Mouse (Mus musculus) gastrocnemius, postnatal 10 days (tissue): ENCODE measurements at regions not wholly inside any gene's neighbourhood (a gene's known extent, or its start where the extent isn't known, plus 50 kb on each side); places are given as distances from the start of the nearest gene placed in this dataset.

Experiments used
- DNase-seq: peaks from one replicate; pipeline ENCODE4 v3.0.0; 2021; ENCODE audit warnings: mixed read lengths

GRCm38 (mm10) chr15:56979353-56979752 lies 498.1 kb downstream of the Slc22a22 start:
- DNase-seq = no peak

- DNase-seq = no peak
Measured at GRCm38 (mm10) chr15:56975446-56976433, 501.7 kb downstream of the Slc22a22 start.

DNA sequence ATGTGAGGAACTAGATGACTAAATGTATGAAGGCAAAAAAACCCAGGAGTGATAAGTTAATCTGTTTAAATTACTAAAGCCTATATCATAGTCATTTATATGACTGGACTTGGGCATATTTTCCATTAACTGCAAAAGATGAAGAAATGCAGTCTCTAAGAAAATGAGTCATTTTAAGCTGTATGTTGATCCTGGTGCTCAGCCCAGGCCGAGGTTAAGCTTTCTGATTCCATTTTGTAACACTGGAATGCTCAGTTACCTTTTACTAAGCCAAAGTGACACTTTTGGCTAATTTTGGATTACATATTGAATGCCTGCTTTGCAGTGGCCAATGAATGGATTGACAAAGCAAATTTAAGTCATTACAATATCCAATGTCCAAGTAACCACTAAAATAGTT lies 507.3 kb downstream of the Slc22a22 start:
- DNase-seq = no peak

DNA sequence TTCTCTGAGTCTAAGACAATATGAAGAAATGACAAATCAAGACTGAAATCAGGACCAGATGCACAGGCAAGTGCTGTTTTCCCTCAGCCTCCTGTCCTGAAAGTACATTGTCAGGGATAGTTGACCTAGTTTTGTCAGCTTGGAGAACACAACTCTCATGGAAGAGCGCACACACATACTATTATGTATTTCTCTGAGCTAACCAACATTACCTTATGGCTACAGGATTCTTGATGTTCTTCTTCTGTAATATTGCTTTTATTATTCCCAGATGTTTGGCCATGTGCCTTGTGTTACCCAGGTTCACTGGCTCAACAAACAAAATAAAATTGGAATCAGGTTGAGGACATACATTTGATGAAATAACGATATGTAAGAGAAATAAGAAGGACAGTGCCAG lies 521.1 kb downstream of the Slc22a22 start:
- DNase-seq = no peak

DNA sequence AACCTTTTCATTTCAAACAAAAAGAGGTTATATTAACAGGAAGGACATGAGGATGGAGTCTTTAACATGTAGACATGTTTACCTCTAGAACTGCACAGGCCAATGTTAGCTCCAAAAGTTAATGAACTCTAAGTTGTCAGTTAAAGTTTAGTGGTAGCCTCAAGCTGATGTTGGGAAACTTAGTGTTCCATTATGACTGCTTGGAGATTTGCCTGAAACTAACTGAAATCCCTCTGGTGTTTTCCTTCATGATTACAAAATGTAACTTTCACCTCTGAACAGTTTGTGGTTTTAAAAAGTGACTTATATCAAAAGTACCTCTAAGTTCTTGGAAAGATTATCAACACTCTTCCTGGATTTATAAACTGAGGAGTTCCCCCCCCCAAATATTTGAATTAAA lies 525.2 kb downstream of the Slc22a22 start:
- DNase-seq = no peak

DNA sequence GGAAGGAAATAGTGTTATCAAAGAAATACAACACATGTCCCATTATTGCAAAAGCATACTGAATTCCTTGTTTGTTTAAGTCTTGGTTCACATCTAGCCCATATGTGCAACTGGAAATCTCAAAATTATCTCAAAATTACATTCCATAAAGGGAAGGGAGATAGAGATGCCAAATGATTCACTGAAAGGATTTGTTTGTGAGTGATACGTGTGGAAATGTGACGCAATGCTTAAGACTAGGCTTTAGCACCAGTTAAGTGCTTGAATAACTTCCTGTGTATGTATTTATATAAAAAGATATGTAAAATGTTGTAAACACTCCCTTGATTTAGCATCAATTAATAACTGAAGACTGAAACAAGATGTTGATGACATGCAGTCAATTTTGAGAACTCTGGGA lies 526.6 kb downstream of the Slc22a22 start:
- DNase-seq = no peak

GRCm38 (mm10) chr15:56940891-56941290 lies 536.5 kb downstream of the Slc22a22 start:
- DNase-seq = no peak

- DNase-seq = no peak
Measured at GRCm38 (mm10) chr15:56896553-56896952, 580.9 kb downstream of the Slc22a22 start.

- no peak for DNase-seq
Measured at GRCm38 (mm10) chr15:56881501-56881900, 595.9 kb downstream of the Slc22a22 start.

- DNase-seq = no peak
Measured at GRCm38 (mm10) chr15:56865879-56866278, 611.5 kb downstream of the Slc22a22 start.

DNA sequence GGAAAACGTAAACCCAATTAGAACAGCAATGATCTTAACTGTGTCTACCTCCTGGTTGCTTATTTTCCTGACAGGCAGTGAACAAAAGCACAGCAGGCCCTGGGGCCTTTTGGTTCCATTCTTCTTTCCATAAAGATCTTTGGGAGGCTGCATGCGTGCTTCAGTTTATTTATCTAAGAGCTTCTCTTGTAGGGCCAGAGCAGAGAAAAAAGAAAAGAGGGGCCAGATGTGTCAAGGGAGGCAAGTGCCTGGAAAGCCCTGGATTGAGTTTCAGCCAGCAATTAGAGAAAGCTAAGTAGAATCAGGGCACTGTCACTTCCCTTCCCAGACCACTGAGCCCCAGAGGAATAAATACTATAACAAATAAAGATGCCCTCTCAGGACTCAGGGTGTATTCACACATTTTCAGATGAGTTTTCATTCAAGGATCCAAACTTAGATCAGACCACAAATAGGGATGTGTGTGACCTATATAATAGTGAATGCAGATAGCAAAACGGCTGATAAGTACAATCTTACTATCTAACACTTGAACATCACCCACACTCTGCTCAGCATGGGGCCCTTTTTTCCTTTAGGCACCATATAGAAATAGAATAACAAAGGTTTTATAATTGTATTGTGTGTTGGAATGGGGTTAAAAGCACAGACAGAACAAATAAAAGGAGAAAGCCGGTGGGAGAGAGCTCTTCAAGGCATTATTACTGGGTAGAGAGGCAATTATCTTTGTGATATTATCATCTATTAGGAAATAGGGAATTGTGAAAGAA lies 612.2 kb downstream of the Slc22a22 start:
- DNase-seq = no peak

- no peak for DNase-seq
Measured at GRCm38 (mm10) chr15:56858627-56859334, 618.6 kb downstream of the Slc22a22 start.

- DNase-seq = no peak
Measured at GRCm38 (mm10) chr15:56858134-56858533, 619.3 kb downstream of the Slc22a22 start.

DNA sequence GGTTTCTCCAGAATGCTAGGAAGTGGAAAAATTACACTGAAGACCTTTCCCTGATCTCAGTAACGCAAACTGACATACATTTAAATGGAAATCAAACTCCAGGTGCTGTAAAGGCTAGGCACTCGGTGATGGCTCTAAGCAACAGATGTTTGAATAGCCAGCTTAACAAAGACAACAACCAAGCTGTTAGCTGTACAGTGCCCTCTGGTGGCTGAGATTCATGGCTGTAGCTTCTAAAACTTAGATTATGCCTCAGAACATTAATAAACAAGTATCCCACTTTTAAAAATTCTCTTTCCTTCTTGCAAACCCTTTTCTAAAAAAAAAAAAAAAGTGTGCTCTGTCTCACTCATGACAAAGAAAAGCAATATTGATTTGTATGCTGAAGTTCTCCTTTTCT lies 621.4 kb downstream of the Slc22a22 start:
- peak; percentile 68 for DNase-seq

DNA sequence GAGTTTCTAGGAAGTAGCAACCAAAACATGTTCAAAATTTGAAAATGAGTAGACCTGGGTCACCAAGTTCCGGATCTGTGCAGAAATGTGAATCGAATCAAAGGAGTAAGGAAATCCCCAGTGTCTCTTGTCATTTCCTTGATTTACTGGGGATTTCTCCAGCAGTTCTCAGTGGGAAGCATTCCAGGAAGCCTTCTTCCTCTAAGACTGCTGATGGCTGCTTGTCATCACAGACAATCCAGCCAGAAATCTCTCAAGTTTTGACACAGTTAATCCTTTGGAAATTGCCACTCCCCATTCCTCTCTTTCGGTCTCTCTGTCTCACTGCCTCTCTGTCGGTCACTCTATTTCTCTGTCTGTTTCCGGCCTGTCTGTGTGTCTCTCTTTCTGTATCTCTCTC lies 624.3 kb downstream of the Slc22a22 start:
- no peak for DNase-seq

DNA sequence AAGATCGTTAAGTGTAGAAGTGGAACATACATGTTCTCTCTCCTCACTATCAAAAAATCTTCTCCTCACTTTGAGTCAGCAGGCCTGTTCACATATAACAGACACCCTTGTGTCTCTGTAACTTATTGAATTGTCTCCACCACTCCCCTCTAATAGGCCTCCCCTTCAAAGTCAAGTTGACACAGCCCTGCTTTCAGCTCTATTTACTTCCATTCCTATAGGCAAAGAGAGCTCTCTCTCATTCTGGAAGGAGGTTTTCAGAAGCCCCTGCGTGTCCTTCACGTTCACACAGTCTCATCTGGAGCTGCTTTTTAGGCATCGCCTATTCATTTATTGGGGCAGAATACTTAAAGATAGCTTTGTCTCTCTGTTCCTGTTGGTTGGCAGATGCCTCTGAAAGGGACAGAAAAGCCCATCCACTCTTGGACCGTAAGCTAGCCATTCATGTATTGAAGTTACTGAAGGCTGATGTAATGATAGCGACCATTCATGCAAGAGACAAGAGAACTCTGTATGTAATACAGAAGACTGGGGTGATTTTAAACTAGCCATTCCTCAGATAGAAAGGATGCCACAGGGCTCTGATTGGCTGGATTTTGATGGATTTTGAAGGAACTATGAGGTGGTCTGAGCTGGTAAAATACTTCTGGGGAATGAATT lies 629.8 kb downstream of the Slc22a22 start:
- no peak for DNase-seq

DNA sequence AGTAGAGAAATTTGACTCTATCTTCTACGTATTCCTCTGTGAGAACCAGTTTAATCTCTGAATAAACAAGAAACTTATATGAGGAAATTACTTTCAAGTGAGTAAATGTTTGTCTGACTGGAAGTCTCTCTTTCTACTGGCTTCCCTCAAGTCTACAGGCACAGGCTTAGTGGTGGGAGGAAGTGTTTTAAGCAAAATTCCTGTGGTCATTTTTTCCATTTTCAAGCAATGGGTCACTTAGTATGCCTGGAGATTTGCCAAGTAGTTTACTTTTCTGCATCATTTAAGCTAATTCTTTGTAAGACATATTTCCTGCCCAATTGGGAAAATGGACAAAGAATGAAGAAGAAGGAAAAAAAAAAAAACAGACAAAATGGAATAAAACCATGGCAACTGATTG lies 632.9 kb downstream of the Slc22a22 start:
- DNase-seq = no peak

- no peak for DNase-seq
Measured at GRCm38 (mm10) chr15:56841516-56841915, 635.9 kb downstream of the Slc22a22 start.

DNA sequence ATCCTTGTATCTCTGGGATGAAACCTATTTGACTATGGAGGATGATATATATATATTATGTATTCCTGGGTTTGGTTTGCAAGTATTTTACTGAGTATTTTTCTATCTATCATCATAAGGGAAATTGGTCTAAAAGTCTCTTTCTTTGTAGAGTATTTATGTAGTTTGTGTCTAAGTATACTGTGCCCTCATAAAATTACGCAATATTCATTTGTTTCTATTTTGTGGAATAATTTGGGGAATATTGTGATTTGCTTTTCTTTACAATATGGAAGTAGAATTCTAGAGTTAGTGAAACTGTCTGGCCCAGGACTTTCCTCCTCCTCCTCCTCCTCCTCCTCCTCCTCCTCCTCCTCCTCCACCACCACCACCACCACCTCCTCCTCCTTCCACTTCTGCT lies 640.1 kb downstream of the Slc22a22 start:
- DNase-seq = no peak

GRCm38 (mm10) chr15:56834621-56835020 lies 642.8 kb downstream of the Slc22a22 start:
- no peak for DNase-seq

- DNase-seq = no peak
Measured at GRCm38 (mm10) chr15:56832666-56833065, 644.8 kb downstream of the Slc22a22 start.

DNA sequence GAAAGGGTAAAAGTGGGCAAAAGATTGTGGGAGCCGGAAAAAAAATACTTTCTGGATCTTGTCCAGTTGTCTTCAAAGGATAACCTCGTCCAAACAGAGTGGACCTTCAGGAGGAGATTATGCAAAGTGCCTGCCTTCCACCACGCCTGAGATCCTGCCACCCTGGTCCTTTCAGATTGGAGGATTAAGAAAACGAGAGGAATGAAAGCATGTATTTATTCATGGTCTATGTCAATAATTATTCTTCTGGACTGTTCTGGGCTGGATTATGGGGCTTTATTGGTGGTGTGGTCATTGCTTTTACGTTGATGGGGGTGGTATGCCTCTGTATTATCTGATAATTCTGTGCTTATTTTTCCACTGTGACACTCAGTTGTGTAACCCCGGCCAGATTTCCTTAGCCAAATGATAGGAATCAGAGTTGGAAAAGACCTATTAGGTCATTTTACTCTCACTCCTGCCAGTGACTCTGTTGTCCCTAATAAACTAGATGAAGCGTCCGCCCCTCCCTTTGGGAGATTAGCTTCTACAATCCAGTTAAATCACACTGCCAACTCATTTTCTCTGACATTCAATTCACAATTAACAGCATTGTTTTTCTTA lies 656.3 kb downstream of the Slc22a22 start:
- no peak for DNase-seq
